Mouse (Mus musculus) small intestine, adult 2 months (tissue): ENCODE measurements around the gene Enoph1. TPM values are rescaled to one million over a fixed set of nuclear protein-coding genes. Genes with fewer than 3 reads are reported as not detected.

ENCODE experiments used
- H3K27ac ChIP-seq: fragments of 200-500 bp; 2 replicates; pipeline ENCODE4 v1.5.1; 2012; ENCODE audit warnings: low read depth, low read length, control low read depth, inconsistent platforms; ENCODE audit not compliant: insufficient read depth
- H3K27me3 ChIP-seq: fragments of 200-500 bp; 2 replicates; pipeline ENCODE4 v1.6.1; 2012; ENCODE audit warnings: mild to moderate bottlenecking, moderate library complexity, low read length, inconsistent platforms; ENCODE audit not compliant: control insufficient read depth, insufficient read depth
- H3K36me3 ChIP-seq: fragments of 200-500 bp; 2 replicates; pipeline ENCODE4 v1.6.1; 2012; ENCODE audit warnings: mild to moderate bottlenecking, low read length, control low read depth, inconsistent platforms; ENCODE audit not compliant: control insufficient read depth, insufficient read depth
- H3K4me1 ChIP-seq: fragments of 200-500 bp; 2 replicates; pipeline ENCODE4 v1.6.1; 2012; ENCODE audit warnings: low read length, inconsistent platforms, mixed read lengths; ENCODE audit not compliant: control insufficient read depth, insufficient read depth, insufficient read length
- H3K4me3 ChIP-seq: fragments of 200-500 bp; 2 replicates; pipeline ENCODE4 v1.5.1; 2012; ENCODE audit warnings: low read depth, mild to moderate bottlenecking, control low read depth, inconsistent platforms, low read length, moderate library complexity
- CTCF ChIP-seq: fragments of 200-500 bp; IDR thresholded peaks from 2 replicates; pipeline ENCODE4 v1.5.1; 2012; ENCODE audit warnings: low read depth, mild to moderate bottlenecking, control low read depth, inconsistent platforms, low read length, moderate library complexity, mixed read lengths; ENCODE audit not compliant: insufficient replicate concordance, insufficient read length; ENCODE audit errors: extremely low read depth
- POLR2A ChIP-seq: fragments of 200-500 bp; IDR thresholded peaks from 2 replicates; pipeline ENCODE4 v1.6.1; 2012; ENCODE audit warnings: low read depth, mild to moderate bottlenecking, control low read depth, inconsistent platforms, low read length, moderate library complexity
- WGBS: fragments of 180-500 bp; shearing (Covaris S2); methylation state at CpG from one replicate; pipeline ENCODE4 v1.1.7; 2018; 5-methylcytosine and 5-hydroxymethylcytosine counted together
- polyA plus RNA-seq: library from polyadenylated mRNA; depleted of rRNA; stranded (reverse); fragments of >200 nt; gene quantifications from 2 replicates; pipeline ENCODE4 v1.2.3, GENCODE M21; 2012; rRNA removed

Gene Enoph1
- polyA plus RNA-seq, 1 experiment = 33.9 TPM

GRCm38 (mm10) chr5:100109543-100110282, 69.9 kb downstream of the Enoph1 start:
- H3K36me3 ChIP-seq = no peaks in the 10 kb centered on the region
- 60% methylated on average over 7 of the region's 7 CpGs for WGBS
- no peak overlapping the region for H3K27ac ChIP-seq
- H3K27me3 ChIP-seq = no peaks in the 10 kb centered on the region
- no peaks in the 10 kb centered on the region for H3K4me1 ChIP-seq
- TF ChIP-seq CTCF = no peak
- no peak for TF ChIP-seq POLR2A
- no peak overlapping the region for H3K4me3 ChIP-seq

GRCm38 (mm10) chr5:100110581-100110980, 70.8 kb downstream of the Enoph1 start:
- no peaks in the 10 kb centered on the region for H3K27me3 ChIP-seq
- TF ChIP-seq CTCF (no peak), POLR2A (no peak)
- H3K4me1 ChIP-seq = no peaks in the 10 kb centered on the region
- H3K4me3 ChIP-seq = no peak overlapping the region
- H3K36me3 ChIP-seq = no peaks in the 10 kb centered on the region
- H3K27ac ChIP-seq = no peak overlapping the region
- 56% methylated on average over 3 of the region's 3 CpGs for WGBS

- no peak overlapping the region for H3K4me3 ChIP-seq
- 37% methylated on average over 5 of the region's 5 CpGs for WGBS
- H3K36me3 ChIP-seq = no peaks in the 10 kb centered on the region
- no peak overlapping the region for H3K27ac ChIP-seq
- no peaks in the 10 kb centered on the region for H3K27me3 ChIP-seq
- TF ChIP-seq POLR2A (no peak), CTCF (no peak)
- H3K4me1 ChIP-seq = no peaks in the 10 kb centered on the region
Observed at GRCm38 (mm10) chr5:100113403-100113802, 73.6 kb downstream of the Enoph1 start.

Other genes with a start within 250 kb of the Enoph1 start
- not detected in 2 replicates for gene Vamp9, start 133.7 kb upstream of the Enoph1 start, polyA plus RNA-seq
- 22.4 and 79.4 TPM in 2 replicates for gene Hnrnpd, start 61.0 kb upstream of the Enoph1 start, polyA plus RNA-seq
- gene 4930524J08Rik, start 60.9 kb upstream of the Enoph1 start, polyA plus RNA-seq = 1.8 and 5.6 TPM in 2 replicates
- gene Hnrnpdl, start 321 bp upstream of the Enoph1 start, polyA plus RNA-seq = 14.4 and 41.0 TPM in 2 replicates
- gene Tmem150c, start 119.8 kb downstream of the Enoph1 start, polyA plus RNA-seq = 0.04 and 0.06 TPM in 2 replicates